Mouse (Mus musculus) ZHBTc4 (cell line): ENCODE results near the gene Tex14.
A peak's percentile ranks its signal among the peaks of the same experiment; 100 is the strongest.

Source experiments
- DNase-seq: peaks from one replicate; pipeline ENCODE4 v3.0.0-alpha.2; 2011; ENCODE audit warnings: low read depth, low spot score

Tex14 gene

DNA sequence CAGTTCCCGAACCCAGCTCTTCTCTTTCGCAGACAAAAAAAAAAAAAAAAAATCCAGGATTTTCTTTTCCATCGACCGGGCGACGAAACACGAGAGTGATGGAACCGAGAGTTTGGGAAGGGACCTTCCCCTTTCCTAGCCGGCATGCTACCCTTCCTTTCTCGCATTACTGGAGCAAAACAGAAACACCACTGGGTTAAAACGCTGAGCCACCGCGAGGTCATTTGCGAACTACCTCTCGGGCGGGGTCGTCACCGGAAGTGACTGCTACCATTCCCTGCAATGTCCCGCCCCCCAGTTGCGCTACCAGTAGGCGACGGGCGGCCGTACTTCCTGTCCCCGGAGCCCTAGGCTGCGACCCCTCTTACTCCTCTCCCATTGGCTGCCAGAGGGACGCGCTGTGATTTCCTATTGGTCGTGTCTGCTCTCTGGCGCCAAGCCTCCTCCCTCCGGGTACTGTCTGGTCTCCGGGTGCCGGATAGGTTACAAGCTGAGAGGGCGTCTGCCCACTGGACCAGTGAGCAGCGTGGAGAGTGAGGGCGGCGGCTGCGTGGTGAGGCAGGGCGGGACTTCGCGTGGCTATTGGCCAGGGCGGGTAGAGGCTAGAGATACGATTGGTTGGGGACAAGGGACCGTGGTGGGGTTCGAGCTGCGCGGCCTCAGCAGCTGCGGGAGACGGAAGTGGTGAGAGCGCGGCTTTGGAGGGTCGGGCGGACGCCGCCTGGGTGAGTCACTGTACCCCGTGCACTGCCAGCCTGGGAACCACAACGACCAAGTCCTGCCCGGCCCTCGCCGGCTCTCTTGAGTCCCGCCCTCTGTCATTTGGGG lies 186.9 kb downstream of the Tex14 start, which contains the start of gene Mtmr4:
Gene Mtmr4, plus strand, starts transcription at position 637 of the 828 bp plus-strand sequence.
- peak; percentile 100 for DNase-seq

DNA sequence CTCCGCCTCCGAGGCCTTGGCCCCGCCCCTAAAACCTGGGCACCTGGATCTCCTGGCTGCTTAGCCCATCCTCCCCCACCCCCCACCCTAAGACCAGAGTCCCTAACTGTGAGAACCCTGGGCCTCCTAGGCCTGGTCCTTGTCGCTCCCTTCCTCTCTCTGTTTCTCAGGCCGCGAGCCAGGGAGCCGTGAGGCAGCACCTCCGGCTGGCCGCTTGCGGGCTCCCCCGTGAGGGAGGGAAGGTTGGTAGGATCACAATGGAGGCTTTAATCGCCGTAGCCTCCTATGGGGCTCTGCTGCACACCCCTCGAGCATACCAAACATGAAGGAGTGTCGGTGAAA lies 187.5 kb downstream of the Tex14 start:
- no peak for DNase-seq

DNA sequence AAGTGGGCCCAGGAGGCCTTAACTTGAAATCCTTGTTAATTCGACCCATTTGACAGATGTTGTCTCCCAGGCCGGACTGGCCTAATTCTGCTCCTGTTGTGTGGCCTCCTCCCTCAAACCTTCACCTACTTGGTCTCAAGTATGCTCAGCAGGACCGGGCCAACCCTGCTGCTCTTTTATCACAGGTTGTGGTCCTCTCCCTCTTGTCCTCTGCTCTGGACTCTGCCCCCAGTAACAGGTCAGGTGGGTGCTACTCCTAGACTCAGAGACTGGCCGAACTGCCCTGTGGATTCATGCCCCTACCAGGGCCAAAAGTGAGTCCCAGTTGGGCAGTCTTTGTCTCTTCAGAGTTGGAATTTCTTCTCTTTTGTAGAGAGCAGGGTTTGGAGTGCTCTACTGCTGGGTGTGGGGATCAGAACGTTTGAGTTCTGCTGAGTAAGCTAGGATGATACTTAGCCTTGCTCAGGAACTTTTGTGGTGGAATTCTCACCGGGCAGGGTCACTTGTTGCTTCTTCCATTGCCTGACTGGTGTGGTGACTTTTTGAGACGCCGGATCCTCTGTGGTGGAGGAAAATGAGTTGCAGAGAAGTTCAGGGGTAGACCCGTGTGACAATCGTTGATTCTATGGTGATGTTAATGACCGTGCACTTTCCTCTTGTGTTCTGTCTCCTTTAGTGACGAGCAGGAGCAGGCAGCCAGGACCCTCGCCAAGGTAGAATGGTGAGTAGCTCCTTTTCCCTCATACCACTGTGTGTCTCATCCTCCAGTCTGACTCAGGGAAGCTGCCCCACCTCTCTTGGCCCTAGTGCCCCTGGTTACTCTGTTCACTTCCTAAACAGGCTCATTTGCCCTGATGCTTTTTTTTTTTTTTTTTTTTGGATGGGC lies 188.1 kb downstream of the Tex14 start:
- no peak for DNase-seq

DNA sequence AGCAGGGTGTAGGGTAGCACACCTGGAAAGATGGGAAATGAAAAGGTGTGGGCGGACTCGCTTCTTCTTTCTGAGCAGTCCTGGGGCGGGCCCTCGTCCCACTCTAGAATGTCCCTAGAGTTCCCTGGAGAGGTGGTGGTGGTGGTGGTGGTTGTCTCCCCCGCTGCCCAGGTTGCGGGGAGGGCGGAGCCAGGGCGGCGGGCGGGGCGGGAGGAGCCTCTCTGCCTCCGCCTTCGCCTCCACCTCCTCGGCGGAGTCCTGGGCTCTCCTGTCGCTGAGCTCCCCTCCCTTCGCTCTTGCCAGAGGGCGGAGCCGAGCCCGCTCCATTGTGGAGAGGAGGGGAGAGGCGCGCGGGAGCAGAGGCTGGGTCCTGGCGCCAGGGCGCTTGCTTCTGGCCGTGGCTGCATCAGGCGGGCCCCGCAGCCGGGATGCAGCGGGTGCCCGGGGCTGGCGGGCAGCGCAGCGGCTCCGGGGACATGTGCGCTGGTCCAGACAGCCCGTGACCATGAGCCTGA lies 190.5 kb downstream of the Tex14 start:
- DNase-seq: peak; percentile 97

DNA sequence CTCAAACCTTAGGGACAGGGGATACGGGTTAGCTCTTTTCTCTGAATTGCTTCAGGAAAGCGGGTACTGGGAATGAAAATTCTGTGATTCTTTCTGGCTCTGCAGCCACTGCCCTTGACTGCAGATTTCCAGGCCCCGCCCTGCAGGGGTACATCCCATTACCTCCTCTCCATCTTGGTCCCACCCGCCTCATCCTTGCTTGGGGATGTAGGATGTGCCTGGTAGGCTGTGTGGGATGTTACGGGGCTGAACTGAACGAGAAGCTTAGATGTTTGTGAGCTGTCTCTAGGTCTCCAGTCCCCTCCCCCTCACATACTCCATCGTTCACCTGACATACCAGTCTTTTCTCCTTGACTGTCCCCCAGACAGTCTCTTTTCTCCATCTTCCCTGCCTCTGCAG lies 191.1 kb downstream of the Tex14 start:
- peak; percentile 56 for DNase-seq

DNA sequence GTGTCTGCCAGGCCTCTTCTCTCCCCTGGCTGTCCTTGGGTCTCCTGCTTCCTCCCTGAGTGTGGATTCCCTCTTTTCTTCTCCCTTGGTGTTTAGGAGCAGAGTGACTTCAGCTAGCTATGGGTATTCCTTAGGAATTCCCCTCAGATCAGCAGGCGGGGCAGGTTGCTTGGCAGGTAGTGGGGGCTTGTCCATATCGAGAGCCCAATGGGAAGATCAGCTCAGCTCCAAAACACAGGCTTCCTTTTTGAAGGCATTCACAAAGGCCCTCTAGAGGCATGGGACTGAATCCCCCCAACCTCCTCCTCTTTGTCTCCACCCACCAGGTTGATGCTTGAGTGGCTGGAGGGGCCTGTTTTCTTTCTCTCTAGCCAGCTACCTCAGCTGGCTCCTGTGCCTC lies 191.6 kb downstream of the Tex14 start:
- DNase-seq: no peak

DNA sequence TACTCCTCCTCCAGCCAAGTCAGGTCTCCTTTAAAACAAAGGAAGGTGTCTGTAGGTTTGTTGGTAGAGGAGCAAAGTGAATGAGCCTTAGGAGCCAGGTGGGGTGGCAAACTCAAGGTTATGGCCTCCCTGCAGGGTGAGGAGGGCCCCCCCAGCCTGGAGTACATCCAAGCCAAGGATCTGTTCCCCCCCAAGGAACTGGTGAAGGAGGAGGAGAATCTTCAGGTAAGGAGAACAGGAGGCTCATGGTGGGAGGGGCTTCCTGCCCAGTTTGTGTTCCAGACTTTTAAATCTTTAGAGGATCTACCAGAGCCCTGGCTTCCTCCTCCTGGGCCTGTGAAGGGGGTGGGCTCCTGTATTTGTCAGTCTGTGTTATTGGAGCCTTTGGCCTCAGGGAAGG lies 192.2 kb downstream of the Tex14 start:
- no peak for DNase-seq

DNA sequence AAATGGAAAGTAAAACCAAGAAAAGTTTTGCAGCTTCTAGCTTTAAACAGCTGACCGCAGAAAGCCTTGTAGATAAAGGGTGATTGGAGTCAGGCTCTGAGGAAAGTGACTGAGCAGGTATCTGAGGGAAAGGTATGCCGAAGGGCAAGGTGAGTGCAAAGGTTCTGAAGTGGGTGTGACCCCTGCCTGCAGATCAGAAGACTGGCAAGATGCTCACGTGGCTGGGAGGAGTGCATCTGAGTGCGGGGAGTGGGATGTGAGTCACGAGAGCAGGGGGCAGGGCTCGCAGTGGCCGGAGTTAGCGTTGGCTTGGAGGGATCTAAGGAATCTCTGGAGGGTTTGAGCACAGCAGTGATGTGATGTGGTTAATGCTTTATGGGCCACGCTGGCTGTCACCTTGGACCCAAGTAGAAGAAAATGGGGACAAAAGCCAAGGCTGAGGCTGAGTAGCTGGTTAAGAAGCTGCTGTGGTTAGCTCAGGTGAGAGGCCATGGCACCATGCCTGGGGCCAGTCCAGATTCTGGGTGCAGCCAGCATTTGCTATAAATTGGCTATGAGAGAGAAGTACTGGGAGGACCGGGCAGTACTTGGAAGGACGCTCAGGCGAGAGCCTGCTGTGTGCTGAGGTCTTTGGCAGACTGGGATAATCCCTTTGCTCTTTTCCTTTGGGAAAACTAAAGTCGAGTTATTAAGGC lies 194.7 kb downstream of the Tex14 start:
- DNase-seq: peak; percentile 47

DNA sequence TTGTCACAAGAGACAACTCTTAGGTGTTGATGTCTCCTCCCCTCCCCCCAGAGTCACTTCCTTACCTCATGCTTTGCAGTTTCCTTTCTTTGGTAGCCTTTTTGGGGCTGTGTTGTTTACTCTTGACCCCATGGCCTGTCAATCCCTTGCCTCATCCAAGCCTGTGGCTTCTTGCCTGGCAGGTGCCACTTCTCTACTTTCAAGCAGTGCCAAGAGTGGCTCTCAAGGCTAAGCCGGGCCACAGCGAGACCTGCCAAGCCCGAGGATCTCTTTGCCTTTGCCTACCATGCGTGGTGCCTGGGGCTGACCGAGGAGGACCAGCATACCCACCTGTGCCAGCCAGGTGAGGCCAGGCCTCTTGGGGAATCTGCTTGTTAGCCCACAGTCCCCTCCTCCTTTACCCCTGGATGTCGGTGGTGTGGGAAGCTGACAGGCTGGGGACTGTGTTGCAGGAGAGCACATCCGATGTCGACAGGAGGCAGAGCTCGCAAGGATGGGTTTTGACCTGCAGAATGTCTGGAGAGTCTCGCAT lies 195.5 kb downstream of the Tex14 start:
- DNase-seq: no peak

DNA sequence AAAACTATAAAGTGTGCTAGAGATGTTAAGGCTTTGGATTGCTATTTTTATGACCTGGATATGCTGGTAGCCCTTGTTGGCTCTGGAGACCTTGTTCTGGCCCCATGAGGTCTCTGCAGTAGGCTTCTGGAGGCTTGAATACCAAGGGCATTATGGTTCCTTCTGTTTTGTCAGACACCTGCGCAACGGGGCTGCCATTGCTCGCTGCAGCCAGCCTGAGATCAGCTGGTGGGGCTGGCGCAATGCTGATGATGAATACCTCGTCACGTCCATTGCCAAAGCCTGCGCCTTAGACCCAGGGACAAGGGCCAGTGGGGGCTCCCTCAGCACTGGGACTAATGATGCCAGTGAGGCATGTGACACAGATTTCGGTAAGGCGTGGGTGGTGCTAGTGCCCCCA lies 197.4 kb downstream of the Tex14 start:
- DNase-seq: no peak

DNA sequence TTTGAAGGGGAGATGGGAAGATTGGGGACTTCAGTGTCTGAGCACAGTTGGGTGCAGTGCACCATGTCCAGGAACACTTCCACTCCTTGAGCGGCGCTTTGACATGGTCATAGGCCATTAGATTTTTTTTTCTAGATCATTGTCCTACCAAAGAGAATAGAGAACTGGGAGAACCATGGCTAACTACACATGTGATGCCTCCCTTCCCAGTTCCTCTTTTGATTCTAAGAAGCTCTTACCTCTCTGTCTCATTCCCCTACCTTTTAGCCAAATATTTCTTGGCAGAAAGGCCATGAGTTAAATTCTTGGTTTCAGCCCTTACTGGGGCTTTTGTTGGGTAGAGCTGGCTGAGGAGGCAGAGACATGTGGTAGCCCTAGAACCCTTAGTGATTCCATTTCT lies 198.7 kb downstream of the Tex14 start:
- DNase-seq: no peak
